Mouse (Mus musculus): ENCODE data around the gene Acot9. TPM values are rescaled to one million over a fixed set of nuclear protein-coding genes. Genes with fewer than 3 reads are reported as not detected.

Gene Acot9
- 17.1 and 18.7 TPM in 2 replicates for polyA plus RNA-seq (2016; fragmentation: Nextera tagmentation; extraction: Ambion mirVana)

- Histone ChIP-seq H3K4me3 (peak within 1 kb of the TSS; percentile 63), H3K4me1 (no peaks in the 10 kb centered on the region), H3K27me3 (replicated peaks; ENCODE audit: low read depth, poor library complexity, severe bottlenecking) (no peaks in the 10 kb centered on the region), H3K27ac (replicated peaks) (peak within 1 kb of the TSS; percentile 71), H3K36me3 (replicated peaks) (no peaks in the 10 kb centered on the region), H3K9me3 (no peaks in the 10 kb centered on the region)
- WGBS, result 15% methylated on average over 37 of the region's 37 CpGs
- peak; percentile 86 for DNase-seq (ENCODE audit: low spot score)
Measured at GRCm38 (mm10) chrX:155262235-155262914, at the start of gene Acot9. Gene Acot9, plus strand, starts transcription at chrX:155262443.

GRCm38 (mm10) chrX:155214291-155215136 is 47.7 kb upstream of the Acot9 start:
- 91% methylated on average over 5 of the region's 5 CpGs for WGBS

GRCm38 (mm10) chrX:155215501-155216248 is 46.6 kb upstream of the Acot9 start:
- Histone ChIP-seq H3K4me3 (peak overlapping the region; percentile 62), H3K27me3 (replicated peaks; ENCODE audit: low read depth, poor library complexity, severe bottlenecking) (no peaks in the 10 kb centered on the region), H3K4me1 (no peaks in the 10 kb centered on the region), H3K9me3 (no peaks in the 10 kb centered on the region), H3K36me3 (replicated peaks) (no peaks in the 10 kb centered on the region), H3K27ac (replicated peaks) (no peak overlapping the region; the same call in 1 of the 2 replicates)
- peak; percentile 38 for DNase-seq (ENCODE audit: low spot score)
- WGBS, result 30% methylated on average over 24 of the region's 24 CpGs

More at GRCm38 (mm10) chrX:155214291-155215136, 47.7 kb upstream of the Acot9 start:
- H3K4me1 ChIP-seq, result no peaks in the 10 kb centered on the region
- H3K36me3 ChIP-seq (replicated peaks), result no peaks in the 10 kb centered on the region
- no peaks in the 10 kb centered on the region for H3K27me3 ChIP-seq (replicated peaks; ENCODE audit: low read depth, poor library complexity, severe bottlenecking)
- H3K4me3 ChIP-seq, result no peak overlapping the region
- no peak for DNase-seq (ENCODE audit: low spot score)
- H3K27ac ChIP-seq (replicated peaks), result no peak overlapping the region
- no peaks in the 10 kb centered on the region for H3K9me3 ChIP-seq

GRCm38 (mm10) chrX:155216271-155216670 is 46.0 kb upstream of the Acot9 start, which contains the start of gene Sat1:
Gene Sat1, minus strand, starts transcription at chrX:155216449.
- Histone ChIP-seq H3K27me3 (replicated peaks; ENCODE audit: low read depth, poor library complexity, severe bottlenecking) (no peaks in the 10 kb centered on the region), H3K9me3 (no peaks in the 10 kb centered on the region), H3K4me1 (no peaks in the 10 kb centered on the region), H3K27ac (replicated peaks) (no peak within 1 kb of the TSS; the same call in 1 of the 2 replicates), H3K36me3 (replicated peaks) (no peaks in the 10 kb centered on the region), H3K4me3 (peak within 1 kb of the TSS; percentile 62)
- WGBS, result 14% methylated on average over 26 of the region's 26 CpGs
- DNase-seq (ENCODE audit: low spot score), result peak; percentile 91

GRCm38 (mm10) chrX:155218277-155218676 is 44.0 kb upstream of the Acot9 start:
- no peaks in the 10 kb centered on the region for H3K4me1 ChIP-seq
- no peaks in the 10 kb centered on the region for H3K9me3 ChIP-seq
- 76% methylated on average over 2 of the region's 2 CpGs for WGBS
- H3K27ac ChIP-seq (replicated peaks), result no peak overlapping the region
- H3K4me3 ChIP-seq, result no peak overlapping the region
- no peaks in the 10 kb centered on the region for H3K27me3 ChIP-seq (replicated peaks; ENCODE audit: low read depth, poor library complexity, severe bottlenecking)
- H3K36me3 ChIP-seq (replicated peaks), result no peaks in the 10 kb centered on the region
- no peak for DNase-seq (ENCODE audit: low spot score)

DNA sequence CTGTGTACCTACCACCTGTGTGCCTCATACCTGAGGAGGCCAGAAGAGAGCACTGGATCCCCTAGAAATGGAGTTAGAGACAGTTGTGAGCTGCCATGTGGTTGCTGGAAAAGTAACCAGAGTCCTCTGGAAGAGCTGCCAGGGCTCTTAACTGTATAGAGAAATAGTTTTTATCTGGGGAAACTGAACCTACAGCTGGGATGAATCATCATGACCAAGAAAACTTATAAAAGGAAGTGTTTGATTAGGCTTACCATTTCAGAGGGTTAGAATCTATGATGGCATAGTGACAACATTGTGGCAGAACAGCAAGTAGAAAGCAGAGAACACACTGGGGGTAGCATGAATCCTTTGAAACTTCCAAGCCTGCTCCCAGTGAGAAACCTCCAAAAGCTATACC is 5.4 kb upstream of the Acot9 start:
- no peaks in the 10 kb centered on the region for H3K4me1 ChIP-seq
- H3K27ac ChIP-seq (replicated peaks), result no peak overlapping the region
- H3K36me3 ChIP-seq (replicated peaks), result no peaks in the 10 kb centered on the region
- no peak for DNase-seq (ENCODE audit: low spot score)
- no peaks in the 10 kb centered on the region for H3K27me3 ChIP-seq (replicated peaks; ENCODE audit: low read depth, poor library complexity, severe bottlenecking)
- H3K4me3 ChIP-seq, result no peak overlapping the region
- H3K9me3 ChIP-seq, result no peaks in the 10 kb centered on the region

- Histone ChIP-seq H3K9me3 (no peaks in the 10 kb centered on the region), H3K4me3 (peak overlapping the region; percentile 63), H3K27me3 (replicated peaks; ENCODE audit: low read depth, poor library complexity, severe bottlenecking) (no peaks in the 10 kb centered on the region), H3K4me1 (no peaks in the 10 kb centered on the region), H3K27ac (replicated peaks) (no peak overlapping the region), H3K36me3 (replicated peaks) (no peaks in the 10 kb centered on the region)
- DNase-seq (ENCODE audit: low spot score), result no peak
- WGBS, result 41% methylated on average over 1 of the region's 1 CpGs
Measured at GRCm38 (mm10) chrX:155262915-155263252, 641 bp downstream of the Acot9 start.

DNA sequence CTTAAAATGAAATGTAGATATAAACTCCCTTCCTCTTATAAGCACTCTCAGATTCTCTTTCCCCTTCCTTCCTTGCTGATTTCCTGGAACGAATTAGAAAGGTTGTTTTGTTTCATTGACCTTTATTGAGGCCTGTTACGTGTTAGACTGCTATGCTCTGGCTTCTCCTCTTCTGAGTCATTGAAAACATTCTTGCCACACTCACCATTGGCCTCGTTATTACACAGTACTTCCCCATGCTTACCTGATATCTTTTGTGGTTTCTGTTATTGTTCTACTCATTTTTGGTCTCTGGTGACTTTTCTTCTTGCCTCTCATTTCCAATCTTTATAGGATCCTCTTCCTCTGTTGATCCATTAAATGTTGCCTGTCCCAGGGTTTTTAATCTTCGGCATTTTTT is 16.2 kb downstream of the Acot9 start:
- Histone ChIP-seq H3K9me3 (no peaks in the 10 kb centered on the region), H3K4me3 (no peak overlapping the region), H3K27ac (replicated peaks) (no peak overlapping the region), H3K4me1 (no peaks in the 10 kb centered on the region), H3K27me3 (replicated peaks; ENCODE audit: low read depth, poor library complexity, severe bottlenecking) (no peaks in the 10 kb centered on the region), H3K36me3 (replicated peaks) (no peaks in the 10 kb centered on the region)
- no peak for DNase-seq (ENCODE audit: low spot score)
- 75% methylated on average over 4 of the region's 4 CpGs for WGBS

DNA sequence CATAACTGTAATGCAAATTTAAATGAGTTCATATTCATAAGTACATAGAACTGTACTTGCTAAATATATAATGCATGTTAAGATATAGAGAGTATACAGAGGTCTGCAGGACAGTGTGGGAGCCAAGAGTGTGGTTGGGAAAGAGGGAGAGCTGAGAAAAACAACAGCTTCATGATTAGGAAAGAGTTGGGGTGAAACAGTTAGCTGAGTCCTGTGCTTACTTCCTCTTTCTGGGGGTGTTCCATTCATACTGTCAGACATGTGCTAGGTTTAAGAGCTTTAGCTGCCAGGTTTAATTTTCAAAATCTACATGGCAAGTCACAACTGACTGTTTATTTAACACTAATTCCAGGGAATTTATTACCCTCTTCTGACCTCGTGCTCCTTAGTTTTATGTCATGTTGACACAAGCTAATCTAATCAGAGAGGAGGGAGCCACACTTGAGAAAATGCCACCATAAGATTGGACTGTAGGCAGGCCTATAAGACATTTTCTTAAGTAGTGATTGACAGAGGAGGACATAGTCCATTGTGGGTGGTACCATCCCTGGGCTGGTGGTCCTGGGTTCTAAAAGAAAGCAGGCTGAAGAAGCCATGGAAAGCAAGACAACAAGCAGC is 18.3 kb downstream of the Acot9 start:
- 44% methylated on average over 1 of the region's 1 CpGs for WGBS

DNA sequence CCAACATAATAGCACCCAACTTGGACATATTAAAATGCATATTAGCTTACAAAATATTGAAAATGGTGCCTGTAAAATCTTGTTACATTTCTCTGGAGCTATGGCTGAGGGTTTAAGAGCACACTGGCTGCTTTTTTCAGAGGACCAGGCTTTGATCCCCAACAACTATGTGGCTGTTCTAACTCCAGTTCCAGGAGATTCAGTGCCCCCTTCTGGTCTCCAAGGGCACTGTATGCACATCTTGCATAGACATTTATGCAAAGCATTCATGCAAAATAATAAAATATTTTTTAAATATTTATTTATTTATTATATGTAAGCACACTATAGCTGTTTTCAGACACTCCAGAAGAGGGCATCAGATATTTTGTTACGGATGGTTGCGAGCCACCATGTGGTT is 44.1 kb downstream of the Acot9 start:
- Histone ChIP-seq H3K9me3 (no peaks in the 10 kb centered on the region), H3K36me3 (replicated peaks) (no peaks in the 10 kb centered on the region), H3K27me3 (replicated peaks; ENCODE audit: low read depth, poor library complexity, severe bottlenecking) (no peaks in the 10 kb centered on the region), H3K27ac (replicated peaks) (no peak overlapping the region), H3K4me3 (no peak overlapping the region), H3K4me1 (no peaks in the 10 kb centered on the region)
- DNase-seq (ENCODE audit: low spot score), result no peak
- 98% methylated on average over 2 of the region's 2 CpGs for WGBS

More for the DNA sequence above, 18.3 kb downstream of the Acot9 start:
- Histone ChIP-seq H3K27ac (replicated peaks) (no peak overlapping the region), H3K27me3 (replicated peaks; ENCODE audit: low read depth, poor library complexity, severe bottlenecking) (no peaks in the 10 kb centered on the region), H3K4me3 (no peak overlapping the region), H3K4me1 (no peaks in the 10 kb centered on the region), H3K36me3 (replicated peaks) (no peaks in the 10 kb centered on the region), H3K9me3 (no peaks in the 10 kb centered on the region)
- DNase-seq (ENCODE audit: low spot score), result no peak

- no peak overlapping the region for H3K4me3 ChIP-seq
- H3K9me3 ChIP-seq, result no peaks in the 10 kb centered on the region
- 0 out of 2 replicates have a peak, but pooled peaks cover 3% of the 10 kb centered on the region for H3K36me3 ChIP-seq (replicated peaks)
- H3K4me1 ChIP-seq, result no peaks in the 10 kb centered on the region
- no peaks in the 10 kb centered on the region for H3K27me3 ChIP-seq (replicated peaks; ENCODE audit: low read depth, poor library complexity, severe bottlenecking)
- DNase-seq (ENCODE audit: low spot score), result peak; percentile 40
- WGBS, result 43% methylated on average over 4 of the region's 4 CpGs
- no peak overlapping the region for H3K27ac ChIP-seq (replicated peaks)
Measured at GRCm38 (mm10) chrX:155318005-155318404, 55.8 kb downstream of the Acot9 start.

- Histone ChIP-seq H3K4me3 (peak overlapping the region; percentile 67), H3K27ac (replicated peaks) (peak overlapping the region; percentile 87), H3K27me3 (replicated peaks; ENCODE audit: low read depth, poor library complexity, severe bottlenecking) (no peaks in the 10 kb centered on the region), H3K36me3 (replicated peaks) (peaks cover 15% of the 10 kb centered on the region), H3K4me1 (no peaks in the 10 kb centered on the region), H3K9me3 (no peaks in the 10 kb centered on the region)
- 20% methylated on average over 7 of the region's 7 CpGs for WGBS
- DNase-seq (ENCODE audit: low spot score), result no peak
Measured at GRCm38 (mm10) chrX:155337567-155337904, 75.3 kb downstream of the Acot9 start.

All from embryonic facial prominence, embryonic 10.5 days (tissue).